Mouse (Mus musculus): ENCODE data around the gene Gm8909.

- TF ChIP-seq CTCF (IDR thresholded peaks at IDR 0.05; ENCODE audit: borderline replicate concordance, insufficient read depth, low read depth, low read length) (no peak), POLR2A (IDR thresholded peaks at IDR 0.05; ENCODE audit: borderline replicate concordance, insufficient read depth, low read length) (no peak)
Measured at GRCm38 (mm10) chr17:36201851-36202250, 33.5 kb upstream of the Gm8909 start.

Measured in cerebellum, adult 2 months (tissue).